Mouse (Mus musculus) heart, adult 9 months (tissue): ENCODE results near the gene Rnf144a.
"Not testable (repeated sequence)": the region's sequence is repeated elsewhere in the genome, so short reads cannot be mapped to it uniquely, and the experiment has no call there.

Experiments
- DNase-seq, 2 experiments: peaks; one replicate each; pipeline ENCODE4 v3.0.0; 2022; ENCODE audit warnings: low spot score in 2 of 2

Gene Rnf144a

GRCm38 (mm10) chr12:26415104-26415771, at the start of gene Rnf144a:
Rnf144a (minus strand) TSS chr12:26415254.
- peak; percentile 81 to 88 for DNase-seq

GRCm38 (mm10) chr12:26460091-26460490, 45.0 kb upstream of the Rnf144a start:
- peak; percentile 56 to 77 for DNase-seq

- peak; percentile 78 to 81 for DNase-seq
Measured at GRCm38 (mm10) chr12:26456028-26456698, 41.1 kb upstream of the Rnf144a start, which contains the start of gene Rsad2. Rsad2 (minus strand) TSS chr12:26456452.

- no peak for DNase-seq
Measured at GRCm38 (mm10) chr12:26454682-26455081, 39.6 kb upstream of the Rnf144a start.

- no peak for DNase-seq
Measured at GRCm38 (mm10) chr12:26452951-26453350, 37.9 kb upstream of the Rnf144a start.

- no peak for DNase-seq
Measured at GRCm38 (mm10) chr12:26451150-26451549, 36.1 kb upstream of the Rnf144a start.

- no peak for DNase-seq
Measured at GRCm38 (mm10) chr12:26449483-26449882, 34.4 kb upstream of the Rnf144a start.

- no peak for DNase-seq
Measured at GRCm38 (mm10) chr12:26446377-26447045, 31.5 kb upstream of the Rnf144a start.

GRCm38 (mm10) chr12:26444511-26444910, 29.5 kb upstream of the Rnf144a start:
- DNase-seq: no peak

- peak; percentile 52 to 84 for DNase-seq
Measured at GRCm38 (mm10) chr12:26444054-26444453, 29.0 kb upstream of the Rnf144a start.

- DNase-seq: peak; percentile 39 to 58
Measured at GRCm38 (mm10) chr12:26439366-26439765, 24.3 kb upstream of the Rnf144a start.

- no peak for DNase-seq
Measured at GRCm38 (mm10) chr12:26437950-26438349, 22.9 kb upstream of the Rnf144a start.

GRCm38 (mm10) chr12:26436334-26436733, 21.3 kb upstream of the Rnf144a start:
- peak; percentile 59 to 67 for DNase-seq

GRCm38 (mm10) chr12:26428771-26429170, 13.7 kb upstream of the Rnf144a start:
- not testable (repeated sequence) for DNase-seq

GRCm38 (mm10) chr12:26424841-26425240, 9.8 kb upstream of the Rnf144a start:
- no peak for DNase-seq

GRCm38 (mm10) chr12:26418322-26418721, 3.3 kb upstream of the Rnf144a start:
- DNase-seq: no peak

- no peak for DNase-seq
Measured at GRCm38 (mm10) chr12:26416636-26417295, 1.7 kb upstream of the Rnf144a start.

- peak; percentile 30 to 31 for DNase-seq
Measured at GRCm38 (mm10) chr12:26414451-26415103, 477 bp downstream of the Rnf144a start.

- DNase-seq: peak; percentile 35 to 37
Measured at GRCm38 (mm10) chr12:26413961-26414411, 1.1 kb downstream of the Rnf144a start.

- peak in 1 of 2 experiments; percentile 34 for DNase-seq
Measured at GRCm38 (mm10) chr12:26412802-26413201, 2.3 kb downstream of the Rnf144a start.

- no peak for DNase-seq
Measured at GRCm38 (mm10) chr12:26411841-26412450, 3.1 kb downstream of the Rnf144a start.
